Mouse (Mus musculus): Measurements from ENCODE around the gene Bean1. TPM values are rescaled to one million over a fixed set of nuclear protein-coding genes. Genes with fewer than 3 reads are reported as not detected.

Bean1 gene
- 2.1 TPM in 2 replicates for polyA plus RNA-seq (2015; fragmentation: Nextera tagmentation; extraction: Ambion mirVana)

- DNase-seq (ENCODE audit: low spot score) (peak; percentile 55), ATAC-seq (replicated peaks; ENCODE audit: low FRiP score, low read depth) (peak; percentile 76)
- H3K27me3 ChIP-seq (ENCODE audit: insufficient read depth, low read length) = peaks cover 17% of the 10 kb centered on the region; the same call in 1 of the 2 replicates
- H3K9ac ChIP-seq (ENCODE audit: low read depth, low read length) = peak within 1 kb of the TSS; percentile 61
- H3K27ac ChIP-seq = no peak within 1 kb of the TSS
- H3K36me3 ChIP-seq (ENCODE audit: insufficient read depth, low read length) = no peaks in the 10 kb centered on the region
- peak within 1 kb of the TSS; percentile 89 for H3K4me2 ChIP-seq (ENCODE audit: low read length)
- H3K9me3 ChIP-seq (replicated peaks; ENCODE audit: low read length) = no peaks in the 10 kb centered on the region
- peak within 1 kb of the TSS; percentile 51 for H3K4me3 ChIP-seq (replicated peaks; ENCODE audit: low read depth, low read length)
- WGBS = 2% methylated on average over 86 of the region's 87 CpGs
- H3K4me1 ChIP-seq (replicated peaks; ENCODE audit: insufficient read depth, low read length) = 0 out of 2 replicates have a peak, but pooled peaks cover 4% of the 10 kb centered on the region
- no peak for TF ChIP-seq CTCF (IDR thresholded peaks at IDR 0.05; ENCODE audit: low read depth)
Observed at GRCm38 (mm10) chr8:104170118-104171049, at the start of gene Bean1. Gene Bean1, plus strand, starts transcription at chr8:104170442.

GRCm38 (mm10) chr8:104121640-104122416, 48.4 kb upstream of the Bean1 start:
- no peak for DNase-seq (ENCODE audit: low spot score)
- no peak overlapping the region for H3K9ac ChIP-seq (ENCODE audit: low read depth, low read length)
- TF ChIP-seq CTCF (IDR thresholded peaks at IDR 0.05; ENCODE audit: low read depth) = no peak
- no peaks in the 10 kb centered on the region for H3K9me3 ChIP-seq (replicated peaks; ENCODE audit: low read length)
- no peaks in the 10 kb centered on the region for H3K27me3 ChIP-seq (ENCODE audit: insufficient read depth, low read length)
- 68% methylated on average over 12 of the region's 12 CpGs for WGBS
- no peak overlapping the region for H3K4me3 ChIP-seq (replicated peaks; ENCODE audit: low read depth, low read length)
- no peaks in the 10 kb centered on the region for H3K4me1 ChIP-seq (replicated peaks; ENCODE audit: insufficient read depth, low read length)
- H3K4me2 ChIP-seq (ENCODE audit: low read length) = no peak overlapping the region
- H3K36me3 ChIP-seq (ENCODE audit: insufficient read depth, low read length) = no peaks in the 10 kb centered on the region
- ATAC-seq (replicated peaks; ENCODE audit: low FRiP score, low read depth) = no peak
- H3K27ac ChIP-seq = no peak overlapping the region

- no peak for TF ChIP-seq CTCF (IDR thresholded peaks at IDR 0.05; ENCODE audit: low read depth)
- Histone ChIP-seq H3K4me2 (ENCODE audit: low read length) (no peak overlapping the region), H3K36me3 (ENCODE audit: insufficient read depth, low read length) (no peaks in the 10 kb centered on the region), H3K27ac (no peak overlapping the region), H3K27me3 (ENCODE audit: insufficient read depth, low read length) (no peaks in the 10 kb centered on the region), H3K9me3 (replicated peaks; ENCODE audit: low read length) (no peaks in the 10 kb centered on the region), H3K9ac (ENCODE audit: low read depth, low read length) (no peak overlapping the region), H3K4me1 (replicated peaks; ENCODE audit: insufficient read depth, low read length) (no peaks in the 10 kb centered on the region), H3K4me3 (replicated peaks; ENCODE audit: low read depth, low read length) (no peak overlapping the region)
- 44% methylated on average over 2 of the region's 2 CpGs for WGBS
- ATAC-seq (replicated peaks; ENCODE audit: low FRiP score, low read depth) (no peak; the same call in 1 of the 2 replicates), DNase-seq (ENCODE audit: low spot score) (peak; percentile 57)
Observed at GRCm38 (mm10) chr8:104123080-104123657, 47.1 kb upstream of the Bean1 start.

GRCm38 (mm10) chr8:104124534-104124933, 45.7 kb upstream of the Bean1 start:
- Histone ChIP-seq H3K4me1 (replicated peaks; ENCODE audit: insufficient read depth, low read length) (no peaks in the 10 kb centered on the region), H3K27me3 (ENCODE audit: insufficient read depth, low read length) (no peaks in the 10 kb centered on the region), H3K4me2 (ENCODE audit: low read length) (no peak overlapping the region), H3K36me3 (ENCODE audit: insufficient read depth, low read length) (no peaks in the 10 kb centered on the region), H3K9me3 (replicated peaks; ENCODE audit: low read length) (no peaks in the 10 kb centered on the region), H3K27ac (no peak overlapping the region), H3K4me3 (replicated peaks; ENCODE audit: low read depth, low read length) (no peak overlapping the region), H3K9ac (ENCODE audit: low read depth, low read length) (no peak overlapping the region)
- peak; percentile 21; the same call in 1 of the 2 replicates for TF ChIP-seq CTCF (IDR thresholded peaks at IDR 0.05; ENCODE audit: low read depth)
- DNase-seq (ENCODE audit: low spot score) (no peak), ATAC-seq (replicated peaks; ENCODE audit: low FRiP score, low read depth) (no peak)
- 74% methylated on average over 5 of the region's 5 CpGs for WGBS

- no peaks in the 10 kb centered on the region for H3K36me3 ChIP-seq (ENCODE audit: insufficient read depth, low read length)
- H3K4me1 ChIP-seq (replicated peaks; ENCODE audit: insufficient read depth, low read length) = no peaks in the 10 kb centered on the region
- DNase-seq (ENCODE audit: low spot score) = no peak
- 67% methylated on average over 4 of the region's 4 CpGs for WGBS
- H3K4me3 ChIP-seq (replicated peaks; ENCODE audit: low read depth, low read length) = no peak overlapping the region
- TF ChIP-seq CTCF (IDR thresholded peaks at IDR 0.05; ENCODE audit: low read depth) = no peak
- no peak overlapping the region for H3K9ac ChIP-seq (ENCODE audit: low read depth, low read length)
- no peak overlapping the region for H3K27ac ChIP-seq
- ATAC-seq (replicated peaks; ENCODE audit: low FRiP score, low read depth) = no peak
- no peaks in the 10 kb centered on the region for H3K9me3 ChIP-seq (replicated peaks; ENCODE audit: low read length)
- H3K4me2 ChIP-seq (ENCODE audit: low read length) = no peak overlapping the region
- no peaks in the 10 kb centered on the region for H3K27me3 ChIP-seq (ENCODE audit: insufficient read depth, low read length)
Observed at GRCm38 (mm10) chr8:104127160-104127883, 42.9 kb upstream of the Bean1 start.

Data from kidney, postnatal 0 days (tissue).